Mouse (Mus musculus) kidney, adult 2 months (tissue): ENCODE data around the gene Chmp3.

Experiments
- CTCF ChIP-seq: fragments of 200-500 bp; conservative IDR thresholded peaks from 2 replicates; pipeline ENCODE4 v1.5.1; 2011; ENCODE audit warnings: low read depth, mild to moderate bottlenecking, control low read depth, low read length, moderate library complexity, mixed read lengths; ENCODE audit not compliant: insufficient read depth, insufficient read length
- POLR2A ChIP-seq: fragments of 200-500 bp; IDR thresholded peaks from one replicate; pipeline ENCODE4 v1.6.1; 2011; ENCODE audit warnings: low read depth, low read length, control low read depth

DNA sequence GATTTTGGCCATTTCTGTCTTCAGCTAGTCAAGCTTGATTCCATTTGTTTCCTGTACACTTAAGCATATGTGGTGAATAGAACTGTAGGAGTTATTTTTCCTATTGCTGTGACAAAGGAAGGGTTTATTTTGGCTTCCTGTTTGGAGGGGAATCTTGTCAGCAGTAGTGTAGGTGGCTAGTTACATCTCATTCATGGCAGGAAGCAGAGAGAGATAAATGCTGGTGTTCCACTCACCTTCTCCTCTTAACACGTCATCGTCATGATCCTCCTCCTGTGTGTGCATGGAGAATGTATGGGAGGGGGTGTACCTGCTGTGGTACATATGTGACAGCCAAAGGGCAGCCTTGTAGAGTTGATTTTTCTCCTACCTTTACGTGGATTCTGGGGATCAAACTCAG lies 43.0 kb upstream of the Chmp3 start:
- TF ChIP-seq CTCF = no peak
- TF ChIP-seq POLR2A = no peak
